Mouse (Mus musculus) induced T-regulatory cell, adult 2 months (primary cell): ENCODE data around the gene Ptpn14.
"Not testable (repeated sequence)": the region's sequence is repeated elsewhere in the genome, so short reads cannot be mapped to it uniquely, and the experiment has no call there.

Source experiments
- DNase-seq: peaks from one replicate; pipeline ENCODE4 v3.0.0-alpha.2; 2012; ENCODE audit warnings: low read depth

Gene Ptpn14

DNA sequence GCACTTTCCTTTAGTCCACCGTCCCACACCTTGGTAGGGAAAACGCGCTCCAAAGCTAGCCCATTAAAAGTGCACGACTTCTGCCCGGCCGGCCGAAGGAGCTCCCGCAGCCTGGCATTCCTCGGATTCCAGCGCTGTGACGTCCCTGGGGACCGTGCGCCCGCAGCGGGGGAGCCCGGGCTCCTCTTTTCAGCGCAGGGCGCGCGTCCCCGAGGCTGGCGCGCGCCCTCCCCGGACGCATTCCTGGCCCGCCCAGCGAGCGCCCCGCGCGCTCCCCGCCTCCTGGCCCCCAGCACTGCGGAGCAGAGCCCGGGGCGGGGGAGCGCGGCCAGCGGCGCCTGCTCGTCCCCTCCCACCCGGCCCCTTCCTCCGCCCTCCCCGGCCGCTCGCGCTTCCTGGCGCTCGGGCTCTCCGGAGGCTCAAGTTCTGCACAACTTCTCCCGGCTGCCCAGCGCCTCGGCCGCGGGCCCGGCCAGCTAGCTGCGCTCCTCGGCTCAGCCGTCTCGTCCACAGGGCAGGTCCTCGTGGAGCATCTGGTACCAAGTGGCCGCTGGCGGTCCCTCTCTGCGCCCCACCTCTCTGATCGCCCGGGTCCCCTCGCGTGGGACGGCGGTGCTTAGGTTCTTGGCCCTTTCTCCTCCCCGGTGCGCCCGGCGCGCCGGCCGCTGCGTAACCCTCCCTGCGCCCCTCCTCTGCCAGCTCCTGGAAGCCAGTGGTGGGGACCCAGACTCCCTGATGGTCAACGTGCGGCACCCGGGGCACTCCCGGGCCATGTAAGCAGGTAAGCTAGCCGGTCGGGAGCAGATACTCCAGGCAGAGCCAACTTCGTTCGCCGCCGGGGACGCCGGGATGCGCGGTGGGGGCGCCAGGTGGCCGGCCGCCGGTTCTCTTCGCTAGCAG lies at the start of gene Ptpn14:
Gene Ptpn14, plus strand, starts transcription at position 385 of the 900 bp plus-strand sequence.
- no peak for DNase-seq

DNA sequence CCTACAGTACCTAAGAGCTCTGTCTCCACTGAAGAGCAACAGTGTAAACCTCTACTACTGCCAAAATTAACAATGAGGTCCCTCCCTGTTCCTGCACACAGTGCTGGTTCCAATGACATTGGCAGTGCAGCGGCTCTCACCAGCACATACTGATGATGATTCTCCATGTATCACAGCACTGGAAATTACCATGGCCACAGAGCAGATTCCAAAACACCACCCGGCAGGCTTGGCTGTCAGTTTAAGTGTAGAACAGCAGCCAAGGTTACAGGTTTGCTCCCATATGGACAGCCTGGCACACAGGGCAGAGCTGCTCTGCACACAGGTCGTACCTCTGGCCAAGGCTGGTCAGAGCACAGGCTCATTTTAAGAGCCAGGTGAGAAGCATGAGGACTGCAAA lies 48.5 kb upstream of the Ptpn14 start:
- no peak for DNase-seq

DNA sequence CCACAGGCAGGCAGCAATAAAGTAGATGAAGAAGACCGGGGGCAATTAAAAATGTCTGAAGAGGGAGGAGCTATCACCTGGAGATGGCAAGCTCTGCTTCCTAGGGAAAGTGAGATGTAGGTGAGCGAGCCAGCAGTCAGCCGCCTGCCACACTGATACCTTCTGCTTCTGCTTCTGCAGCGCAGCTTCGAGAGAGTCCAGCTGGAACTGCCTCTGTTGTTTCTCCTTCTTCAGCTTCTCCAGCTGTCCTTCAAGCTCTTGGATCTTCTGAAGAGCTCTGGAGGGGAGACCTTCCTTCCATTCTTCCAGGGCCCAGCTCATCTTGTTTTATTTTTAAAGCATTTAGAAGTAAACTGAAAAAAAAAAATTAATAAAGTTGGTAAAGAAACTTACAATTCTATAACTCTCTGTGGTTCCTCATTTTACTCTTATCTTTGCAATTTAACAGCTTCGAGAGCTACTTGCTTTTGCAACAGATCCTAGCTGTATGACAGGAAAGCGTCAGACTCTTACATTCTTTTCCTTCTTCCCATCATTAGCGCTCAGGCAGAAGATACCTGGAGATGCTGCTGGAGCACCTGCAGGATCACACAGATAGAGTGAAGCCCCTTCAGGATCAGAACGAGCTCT lies 43.2 kb upstream of the Ptpn14 start:
- DNase-seq = no peak

DNA sequence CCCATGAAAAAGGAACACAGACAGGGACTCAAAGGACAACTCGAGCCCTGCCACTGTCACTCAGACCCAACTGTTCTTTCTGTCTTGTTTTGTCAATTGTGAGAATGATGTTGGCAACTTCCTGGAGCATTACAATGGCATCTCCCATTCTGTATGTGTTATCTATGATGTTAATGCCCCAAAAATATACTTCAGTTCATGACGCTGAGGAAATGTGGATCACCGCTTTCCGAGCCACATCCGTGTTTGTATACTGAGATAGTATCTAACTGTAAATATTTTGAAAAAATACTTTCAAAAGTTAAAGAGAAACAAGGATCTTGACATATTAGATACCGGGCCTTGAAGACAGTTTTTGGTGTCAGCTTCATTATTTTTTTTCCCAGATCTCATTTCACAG lies 42.0 kb upstream of the Ptpn14 start:
- no peak for DNase-seq

DNA sequence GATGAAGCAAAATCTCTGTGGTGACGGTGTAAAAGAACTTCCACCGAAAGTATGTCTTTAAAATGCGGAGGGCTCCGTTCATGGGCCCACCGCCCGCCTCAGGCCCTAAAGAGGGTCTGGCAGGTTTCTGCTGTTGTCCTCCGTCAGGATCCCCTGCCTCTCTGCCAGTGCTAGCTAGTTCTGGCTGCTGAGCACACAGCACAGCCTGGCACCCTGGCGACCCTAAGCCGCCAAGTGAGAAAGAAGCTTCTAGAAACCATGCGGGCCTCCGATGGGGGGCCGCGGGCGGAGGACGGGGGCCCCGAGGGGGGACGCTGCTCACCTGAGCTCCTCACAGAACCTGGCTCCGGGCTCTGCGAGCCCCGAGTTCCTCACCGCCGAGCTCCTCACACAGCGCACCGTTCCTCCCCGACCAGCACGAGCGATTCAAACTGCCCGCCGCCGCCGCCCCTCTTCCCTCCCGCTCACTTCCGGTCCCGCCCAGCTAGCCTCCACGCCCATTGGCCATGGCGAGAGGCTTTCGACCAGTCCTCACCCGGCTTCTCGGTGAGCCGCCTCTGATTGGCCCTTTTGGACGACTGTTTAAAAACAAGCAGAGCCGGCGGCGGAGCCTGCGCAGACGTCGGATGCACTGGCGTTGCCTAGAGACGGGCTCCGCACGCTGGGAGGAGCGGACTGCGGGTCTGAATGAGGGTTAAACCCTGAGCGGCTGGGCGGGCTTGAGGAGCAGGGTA lies 40.2 kb upstream of the Ptpn14 start, which contains the start of gene Cenpf:
Gene Cenpf, minus strand, starts transcription at position 433 of the 734 bp plus-strand sequence.
- peak; percentile 99 for DNase-seq

DNA sequence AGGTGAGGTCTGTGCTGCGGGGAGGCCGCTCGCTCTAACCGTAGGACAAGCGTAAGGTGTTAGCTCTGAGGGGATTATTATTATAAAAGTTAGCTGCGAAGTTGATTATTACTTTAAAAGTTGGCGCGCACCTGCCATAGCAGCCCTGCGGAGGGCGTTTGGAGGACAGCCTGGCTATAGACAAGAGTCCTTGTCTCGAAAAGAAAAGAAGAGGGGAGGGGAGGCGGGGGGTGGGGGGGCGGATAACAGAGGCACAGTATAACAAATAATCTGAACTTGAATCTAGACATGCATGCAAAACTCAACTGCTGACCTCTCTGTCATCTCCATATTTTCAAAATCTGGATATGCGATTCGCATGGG lies 39.7 kb upstream of the Ptpn14 start:
- DNase-seq = no peak

DNA sequence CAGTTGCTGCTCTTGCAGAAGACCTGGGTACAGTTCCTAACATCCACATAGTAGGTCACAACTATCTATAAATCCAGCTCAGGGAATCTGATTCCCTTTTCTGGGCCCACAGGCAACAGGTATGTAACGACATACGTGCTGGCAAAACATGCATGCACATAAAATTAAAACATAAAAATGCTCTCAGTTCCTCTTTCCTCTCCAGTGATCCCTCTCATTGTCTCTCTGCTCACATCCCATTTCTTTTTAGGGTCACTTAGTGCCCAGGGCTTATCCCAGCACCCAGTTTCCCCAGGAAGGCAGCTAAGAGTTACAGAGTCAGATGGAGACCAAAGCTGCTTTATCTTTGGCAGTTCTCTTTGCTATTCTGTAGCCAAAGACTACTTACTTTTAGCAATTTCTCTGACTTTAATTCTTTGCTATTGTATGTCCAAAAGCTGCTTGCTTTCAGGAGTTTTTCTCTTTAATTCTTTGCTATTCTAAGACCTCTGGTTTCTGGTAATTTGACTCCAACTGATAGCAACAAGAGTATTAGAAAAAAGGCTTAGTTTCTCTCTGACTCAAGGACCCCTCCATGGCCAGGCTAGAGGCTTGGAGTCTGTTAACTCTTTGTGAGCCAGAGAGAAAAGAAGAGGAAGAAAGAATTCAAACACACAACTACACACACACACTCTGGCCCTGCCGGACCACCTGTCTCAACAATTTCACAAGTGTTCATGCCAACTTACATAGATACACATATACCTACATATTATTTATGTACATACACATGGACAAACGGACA lies 38.8 kb upstream of the Ptpn14 start:
- DNase-seq = no peak

DNA sequence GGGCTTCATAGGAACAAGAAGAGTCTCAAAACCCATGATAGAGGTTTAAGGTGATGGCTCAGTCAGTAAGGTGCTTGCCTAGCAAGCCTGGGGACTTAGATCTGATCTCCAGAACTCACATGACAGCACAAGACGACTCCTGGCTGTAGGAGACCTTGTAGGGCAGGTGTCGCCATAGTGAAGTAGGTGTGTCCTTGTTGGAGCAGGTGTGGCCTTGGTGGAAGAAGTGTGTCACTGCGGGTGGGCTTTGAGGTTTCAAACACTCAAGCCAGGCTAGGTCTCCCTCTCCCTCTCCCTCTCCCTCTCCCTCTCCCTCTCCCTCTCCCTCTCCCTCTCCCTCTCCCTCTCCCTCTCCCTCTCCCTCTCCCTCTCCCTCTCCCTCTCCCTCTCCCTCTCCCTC lies 35.6 kb upstream of the Ptpn14 start:
- DNase-seq = not testable (repeated sequence)

DNA sequence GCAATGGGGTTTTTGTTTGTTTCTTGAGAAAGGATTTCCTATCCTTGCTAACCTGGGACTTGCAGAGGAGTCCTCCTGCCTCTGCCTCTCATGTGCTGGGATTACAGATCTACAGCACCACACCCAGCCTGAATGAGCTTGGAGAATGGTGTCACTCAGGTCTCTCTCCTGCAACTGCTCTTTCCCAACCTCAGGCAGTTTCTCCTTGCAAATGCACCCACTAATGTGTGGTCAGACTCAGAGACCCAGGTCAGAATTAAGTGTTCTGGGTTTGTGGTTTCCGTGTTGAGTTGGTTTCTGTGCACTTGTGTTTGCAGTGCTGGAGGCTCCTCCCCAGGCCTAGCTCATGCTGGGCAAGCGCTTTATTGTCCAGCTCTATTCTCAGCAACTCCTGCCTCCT lies 33.7 kb upstream of the Ptpn14 start:
- no peak for DNase-seq

DNA sequence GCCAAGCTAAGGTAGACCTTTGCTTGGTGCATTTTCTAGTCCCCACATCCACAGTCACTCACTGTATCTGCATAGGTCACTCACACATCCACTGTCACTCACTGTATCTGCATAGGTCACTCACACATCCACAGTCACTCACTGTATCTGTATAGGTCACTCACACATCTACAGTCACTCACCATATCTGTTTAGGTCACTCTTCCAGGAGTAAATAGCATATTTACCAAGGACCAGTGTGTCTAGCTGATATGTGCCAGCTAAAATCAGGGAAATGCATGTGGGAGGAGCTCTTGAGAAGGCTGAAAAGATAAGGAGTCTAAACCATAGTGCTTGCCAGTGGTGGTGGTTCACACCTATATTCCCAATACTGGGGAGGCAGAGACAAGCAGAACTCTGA lies 32.7 kb upstream of the Ptpn14 start:
- DNase-seq = no peak

DNA sequence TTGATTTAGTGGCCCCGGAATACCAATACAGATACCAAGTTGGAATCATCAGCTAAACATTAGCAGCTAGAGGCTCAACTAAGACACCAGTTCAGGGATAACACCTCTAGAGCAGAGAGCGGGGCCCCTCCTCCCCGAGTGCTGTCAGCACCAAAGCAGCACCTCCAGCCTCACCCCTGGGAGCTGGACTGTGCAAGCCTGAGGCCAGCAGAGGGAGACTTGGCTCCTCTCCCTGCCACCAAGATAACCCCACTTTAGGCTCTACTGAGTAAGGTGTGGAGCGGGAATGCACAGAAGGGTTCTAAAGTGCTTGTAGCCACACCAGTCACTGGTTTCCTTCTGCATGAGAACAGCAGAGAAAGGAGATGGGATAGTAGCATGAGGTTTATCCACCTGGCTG lies 29.7 kb upstream of the Ptpn14 start:
- no peak for DNase-seq

DNA sequence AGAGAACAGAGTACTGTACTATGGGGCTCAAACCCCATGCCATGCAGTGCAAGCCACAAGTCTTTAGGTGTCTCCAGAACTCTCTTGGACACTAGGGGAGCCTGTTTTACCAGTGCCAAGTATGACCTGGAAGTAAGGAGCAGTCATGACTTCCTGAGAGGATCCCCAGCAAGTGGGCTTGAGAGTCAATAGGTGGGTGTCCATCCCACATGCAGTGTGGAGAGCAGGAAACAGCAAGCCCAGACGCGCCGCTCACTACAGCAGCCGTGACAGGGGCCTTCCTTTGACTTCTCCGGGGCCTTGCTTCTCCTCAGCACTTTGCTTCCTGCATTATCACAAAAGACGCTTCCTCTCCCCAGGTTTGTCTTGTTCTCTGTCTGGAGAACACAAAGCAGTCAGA lies 27.9 kb upstream of the Ptpn14 start:
- DNase-seq = no peak

DNA sequence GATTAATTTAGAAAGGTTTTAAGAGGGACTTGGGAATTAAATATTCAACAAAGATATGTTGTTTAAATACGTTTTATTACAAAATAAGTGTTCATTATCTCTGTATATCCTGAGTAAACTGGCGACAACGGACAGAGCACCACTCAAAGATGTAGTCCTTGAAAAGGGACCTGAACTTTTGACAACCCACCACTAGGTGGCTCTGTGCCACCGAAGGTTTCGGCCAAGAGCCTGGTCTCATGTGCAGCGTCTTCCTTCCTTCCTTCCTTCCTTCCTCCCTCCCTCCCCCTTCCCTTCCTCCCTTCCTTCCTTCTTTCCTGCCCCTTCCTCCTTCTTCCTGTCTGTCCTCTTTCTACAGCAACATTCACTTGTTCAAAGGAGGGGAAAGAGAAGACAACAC lies 27.1 kb upstream of the Ptpn14 start:
- peak; percentile 69 for DNase-seq

DNA sequence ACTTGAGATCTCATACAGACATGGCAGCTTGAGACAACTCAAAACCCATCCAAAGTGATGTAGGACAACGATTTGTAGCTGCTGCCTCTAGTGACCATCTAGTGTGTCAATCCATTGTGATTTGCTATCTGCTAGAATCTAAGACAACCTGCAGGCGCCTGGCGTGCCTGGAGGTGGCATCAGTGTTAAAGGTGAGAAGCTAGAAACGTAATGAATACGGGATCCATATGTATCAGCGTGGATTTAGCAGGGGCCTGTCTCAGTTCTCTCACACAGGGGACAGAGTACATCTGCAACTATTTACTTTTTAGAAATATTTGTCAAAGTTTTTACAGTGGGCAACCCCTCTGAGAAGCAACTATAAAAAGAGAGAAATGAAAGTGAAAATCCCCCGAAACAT lies 24.9 kb upstream of the Ptpn14 start:
- peak; percentile 45 for DNase-seq

DNA sequence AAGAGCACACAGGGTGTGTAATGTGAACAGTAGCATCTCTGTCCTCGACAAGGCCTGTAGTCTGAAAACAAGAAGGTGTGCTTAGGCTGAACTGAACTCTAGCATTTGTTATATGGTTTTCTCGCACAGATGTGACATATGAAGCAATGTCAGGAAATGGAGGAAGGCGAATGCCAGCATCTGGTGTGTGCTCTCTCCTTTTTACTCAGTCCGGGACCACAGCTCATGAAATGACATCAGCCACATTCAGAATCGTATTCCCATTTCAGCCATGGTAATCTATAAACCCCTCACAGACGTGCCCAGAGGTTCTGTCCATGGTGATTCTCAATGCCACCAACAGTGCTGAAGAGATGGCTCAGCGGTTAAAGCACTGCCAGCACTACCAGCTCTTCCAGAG lies 24.5 kb upstream of the Ptpn14 start:
- DNase-seq = no peak

DNA sequence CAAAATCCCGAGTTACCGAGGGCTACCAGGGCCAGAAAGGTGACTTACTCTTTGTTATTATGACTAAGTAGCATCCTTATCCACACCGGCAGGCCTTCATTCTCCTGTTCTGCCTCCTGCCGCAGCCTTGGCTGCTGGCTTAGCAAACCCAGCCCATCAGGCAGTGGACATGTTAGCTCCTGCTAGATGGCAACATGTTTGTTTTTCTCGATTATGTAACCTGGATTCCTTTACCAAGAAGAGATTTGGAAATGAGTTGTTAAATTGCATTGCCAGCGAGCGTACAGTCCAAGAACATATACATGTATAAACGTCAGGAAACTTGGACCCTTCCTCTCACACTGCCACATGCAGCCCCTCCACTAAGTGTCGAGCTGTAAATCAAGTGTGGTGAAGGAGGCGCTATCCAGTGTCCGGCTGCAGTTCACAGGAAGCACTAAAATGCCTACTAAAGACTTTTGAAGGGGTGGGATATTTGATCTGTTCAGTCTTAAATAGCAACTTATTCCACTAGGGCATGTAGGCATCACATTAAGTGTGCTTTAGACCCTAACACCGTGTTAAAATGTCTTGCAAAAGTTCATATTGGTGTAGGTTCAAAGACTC lies 21.9 kb upstream of the Ptpn14 start:
- DNase-seq = no peak

DNA sequence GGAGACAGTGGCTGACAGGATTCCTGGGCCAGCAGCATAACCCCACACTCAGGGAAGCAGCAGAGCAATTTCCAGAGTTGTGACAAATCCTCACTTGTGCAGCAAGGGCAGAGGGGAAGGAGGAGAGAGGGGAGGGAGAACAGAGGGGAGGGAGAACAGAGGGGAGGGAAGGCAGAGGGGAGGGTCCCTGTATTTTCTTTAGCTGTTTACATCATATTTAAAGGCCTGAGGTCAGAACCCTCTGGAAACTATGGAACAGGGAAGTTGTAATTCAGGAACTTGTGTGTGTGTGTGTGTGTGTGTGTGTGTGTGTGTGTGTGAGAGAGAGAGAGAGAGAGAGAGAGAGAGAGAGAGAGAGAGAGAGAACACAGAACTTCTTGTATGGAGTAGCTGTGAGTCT lies 21.1 kb upstream of the Ptpn14 start:
- DNase-seq = no peak

DNA sequence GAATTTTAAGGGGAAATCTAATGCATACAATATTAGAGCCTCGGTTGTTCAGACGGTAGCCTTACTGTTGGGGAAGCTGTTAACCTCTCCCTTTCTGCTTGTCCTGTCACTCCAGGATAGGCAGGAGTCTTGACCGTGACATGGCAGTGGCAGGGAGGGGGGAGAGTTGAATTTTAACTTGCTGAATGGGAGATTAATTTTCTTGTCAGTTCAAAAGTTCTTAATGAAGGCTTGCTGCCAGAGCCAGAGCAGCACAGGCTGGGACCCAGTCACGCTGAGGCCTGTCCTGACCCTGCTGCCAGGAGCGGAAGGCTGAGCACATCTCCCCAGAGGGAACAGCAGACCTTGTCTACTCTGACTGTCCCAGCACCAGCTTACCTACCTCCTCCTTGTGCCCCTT lies 20.6 kb upstream of the Ptpn14 start:
- no peak for DNase-seq

DNA sequence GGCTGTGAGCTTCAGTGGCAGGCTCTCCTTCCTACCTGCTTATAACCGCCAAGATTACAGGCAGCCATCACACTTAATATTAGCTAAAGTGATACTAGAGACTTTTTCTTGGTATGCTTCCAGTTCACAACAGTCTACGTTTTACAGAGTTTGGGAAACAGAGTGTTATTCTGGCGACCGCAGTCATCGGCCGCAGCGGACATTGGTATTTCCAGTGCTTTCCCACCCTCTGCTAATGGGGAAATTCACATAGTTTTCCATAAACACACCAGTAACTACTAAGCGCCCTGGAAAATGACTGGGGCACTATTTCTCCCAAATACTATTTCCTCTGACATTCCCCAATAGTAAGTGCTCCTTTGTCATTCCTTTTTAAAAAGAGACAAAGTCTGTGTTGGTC lies 19.1 kb upstream of the Ptpn14 start:
- no peak for DNase-seq

DNA sequence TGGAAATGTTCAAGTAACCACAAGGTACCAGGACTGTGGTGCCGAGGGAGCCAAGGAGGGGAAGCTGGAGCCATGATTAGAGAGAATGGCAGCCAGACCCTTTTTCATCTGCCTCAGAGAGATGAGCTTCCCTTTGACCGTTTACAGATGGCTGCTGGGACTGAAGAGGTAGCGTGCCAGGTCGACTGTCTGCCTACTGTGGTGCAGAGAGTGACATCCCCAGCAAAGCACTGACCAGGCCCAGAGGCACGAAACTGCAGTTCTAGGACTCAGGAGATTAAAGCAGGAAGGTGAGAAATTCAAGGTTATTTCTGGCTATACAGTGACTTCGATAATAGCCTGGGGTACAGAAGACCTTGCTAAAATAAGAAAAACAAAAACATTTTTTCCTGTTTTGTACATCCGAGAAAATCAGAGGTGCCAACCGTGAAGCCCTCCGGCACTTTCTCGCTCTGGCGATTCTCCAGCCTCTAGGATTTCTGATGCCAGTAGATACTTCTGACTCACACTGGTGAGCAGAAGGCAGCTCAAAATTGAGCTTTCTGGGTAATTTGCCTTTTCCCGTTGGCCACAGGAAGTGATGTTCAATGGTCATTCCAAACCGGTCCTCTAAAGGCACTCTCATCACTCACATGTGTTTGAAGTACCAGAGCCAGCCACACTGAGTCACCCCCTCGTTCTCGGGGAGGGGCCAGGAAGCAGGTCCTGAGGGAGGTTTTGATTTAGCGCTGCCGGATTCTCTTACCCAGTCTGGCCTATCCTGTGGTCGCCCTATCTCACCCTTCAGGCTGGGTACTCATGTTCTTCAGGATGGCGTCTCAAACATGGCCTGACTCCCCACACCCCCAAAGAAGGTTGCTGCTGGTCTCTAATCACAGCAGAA lies 11.9 kb upstream of the Ptpn14 start:
- no peak for DNase-seq

DNA sequence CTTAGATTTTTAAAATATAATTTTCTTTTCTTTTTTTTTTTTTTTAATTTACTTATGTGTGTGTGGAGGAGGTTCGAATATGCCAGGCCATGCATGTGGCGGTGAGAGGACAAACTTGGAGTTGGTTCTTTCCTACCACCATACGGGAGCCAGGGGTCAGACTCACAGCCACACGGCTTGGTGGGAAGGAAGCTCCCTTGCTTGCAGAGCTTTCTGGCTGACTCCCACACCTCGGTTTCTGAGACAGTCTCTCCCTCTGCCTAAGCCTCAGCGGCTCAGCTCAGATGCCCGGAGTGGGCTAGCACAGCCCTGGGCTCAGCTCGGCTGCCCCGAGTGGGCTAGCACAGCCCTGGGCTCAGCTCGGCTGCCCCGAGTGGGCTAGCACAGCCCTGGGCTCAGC lies 10.5 kb upstream of the Ptpn14 start:
- DNase-seq = no peak
